Mouse (Mus musculus) myocyte (in vitro differentiated cells): ENCODE data around the gene Afdn. TPM values are rescaled to one million over a fixed set of nuclear protein-coding genes. Genes with fewer than 3 reads are reported as not detected.

Experiments
- H3K27me3 ChIP-seq: one replicate; pipeline ENCODE4 v1.6.1; 2011; ENCODE audit not compliant: control insufficient read depth, insufficient read depth, insufficient read length
- H3K36me3 ChIP-seq: one replicate; pipeline ENCODE4 v1.6.1; 2011; ENCODE audit not compliant: control insufficient read depth, insufficient read depth
- H3K4me2 ChIP-seq: one replicate; pipeline ENCODE4 v1.6.1; 2011; ENCODE audit warnings: low read depth, control low read depth
- H3K4me3 ChIP-seq: one replicate; pipeline ENCODE4 v1.5.1; 2011; ENCODE audit warnings: mild to moderate bottlenecking, control low read depth, moderate library complexity
- H3K79me2 ChIP-seq: one replicate; pipeline ENCODE4 v1.6.1; 2011; ENCODE audit not compliant: control insufficient read depth, insufficient read depth
- H3ac ChIP-seq: one replicate; pipeline ENCODE4 v1.6.1; 2011; ENCODE audit not compliant: control insufficient read depth, insufficient read length
- CEBPB ChIP-seq: IDR thresholded peaks from 2 replicates; pipeline ENCODE4 v1.6.1; 2011; ENCODE audit warnings: mild to moderate bottlenecking, moderate library complexity; ENCODE audit not compliant: poor library complexity, insufficient read depth, severe bottlenecking
- E2F4 ChIP-seq: IDR thresholded peaks from one replicate; pipeline ENCODE4 v1.6.1; 2011; ENCODE audit warnings: mild to moderate bottlenecking, control low read depth, moderate library complexity; ENCODE audit not compliant: insufficient read depth
- MAX ChIP-seq: IDR thresholded peaks from one replicate; pipeline ENCODE4 v1.6.1; 2011; ENCODE audit warnings: low read depth, mild to moderate bottlenecking, control low read depth
- MYOD1 ChIP-seq, 3 experiments: IDR thresholded peaks; one replicate each; pipeline ENCODE4 v1.6.1; 2011; ENCODE audit warnings: control low read depth in 2 of 3, low read depth in 2 of 3, mild to moderate bottlenecking in 2 of 3, moderate library complexity in 1 of 3; ENCODE audit not compliant: insufficient read length in 2 of 3, control insufficient read depth in 1 of 3
- MYOG ChIP-seq, 3 experiments: IDR thresholded peaks; one replicate each; pipeline ENCODE4 v1.6.1; 2011; ENCODE audit warnings: control low read depth in 2 of 3, low read depth in 2 of 3, mild to moderate bottlenecking in 2 of 3; ENCODE audit not compliant: insufficient read length in 2 of 3, control insufficient read depth in 1 of 3, insufficient read depth in 1 of 3
- POLR2A ChIP-seq: IDR thresholded peaks from one replicate; pipeline ENCODE4 v1.6.1; 2011; ENCODE audit warnings: low read depth, mild to moderate bottlenecking, control low read depth, moderate library complexity; ENCODE audit not compliant: insufficient read length
- POLR2AphosphoS2 ChIP-seq: IDR thresholded peaks from one replicate; pipeline ENCODE4 v1.6.1; 2011; ENCODE audit warnings: low read depth, control low read depth; ENCODE audit not compliant: insufficient read length
- REST ChIP-seq: IDR thresholded peaks from one replicate; pipeline ENCODE4 v1.6.1; 2011; ENCODE audit warnings: mild to moderate bottlenecking, control low read depth, moderate library complexity; ENCODE audit not compliant: insufficient read depth, insufficient read length
- SRF ChIP-seq: IDR thresholded peaks from one replicate; pipeline ENCODE4 v1.6.1; 2011; ENCODE audit warnings: low read depth; ENCODE audit not compliant: control insufficient read depth, insufficient read length
- TCF12 ChIP-seq: IDR thresholded peaks from one replicate; pipeline ENCODE4 v1.6.1; 2011; ENCODE audit warnings: mild to moderate bottlenecking, control low read depth; ENCODE audit not compliant: poor library complexity, insufficient read depth, severe bottlenecking
- TCF3 ChIP-seq: IDR thresholded peaks from one replicate; pipeline ENCODE4 v1.6.1; 2011; ENCODE audit warnings: low read depth, control low read depth; ENCODE audit not compliant: insufficient read length
- USF1 ChIP-seq: IDR thresholded peaks from one replicate; pipeline ENCODE4 v1.6.1; 2011; ENCODE audit warnings: low read depth, mild to moderate bottlenecking, control low read depth, moderate library complexity
- polyA plus RNA-seq: library from polyadenylated mRNA; unstranded; fragments of >200 nt; fragmentation: generic; extraction: Trizol; gene quantifications from one replicate; pipeline ENCODE4 v1.2.1, GENCODE M21; 2012; ENCODE audit warnings: missing spikeins

The Afdn gene
- polyA plus RNA-seq, 1 experiment = 22.1 TPM

DNA sequence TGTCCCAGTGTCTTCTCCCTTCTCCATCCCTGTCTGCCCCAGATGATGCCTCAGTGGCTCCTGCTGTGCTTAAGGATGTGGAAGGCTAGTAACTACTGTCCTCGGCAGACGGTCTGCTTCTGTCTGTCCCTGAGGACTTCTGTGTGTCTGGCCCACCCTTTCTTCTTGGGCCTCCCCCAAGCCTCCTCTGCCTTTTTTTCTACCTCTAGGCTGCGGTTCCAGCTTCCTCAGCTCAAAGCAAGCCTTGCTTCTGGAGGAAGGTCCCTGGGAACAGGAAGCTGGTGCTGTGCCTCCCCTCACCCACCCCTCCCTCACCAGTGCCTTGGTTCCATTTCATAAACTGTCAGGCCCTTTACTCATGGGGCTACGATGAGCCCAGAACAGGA, 28.6 kb upstream of the Afdn start:
- H3K36me3 ChIP-seq = no peaks in the 10 kb centered on the region
- no peak overlapping the region for H3K4me3 ChIP-seq
- H3K27me3 ChIP-seq = no peaks in the 10 kb centered on the region
- H3K79me2 ChIP-seq = no peaks in the 10 kb centered on the region
- H3K4me2 ChIP-seq = no peak overlapping the region
- no peak for TF ChIP-seq TCF3
- no peak for TF ChIP-seq CEBPB
- TF ChIP-seq SRF = no peak
- TF ChIP-seq MYOG (IDR thresholded peaks at IDR 0.05; ENCODE audit: control insufficient read depth in 1 of 3, insufficient read depth in 1 of 3, insufficient read length in 2 of 3, low read depth in 2 of 3) = no peak
- TF ChIP-seq USF1 = no peak
- no peak overlapping the region for H3ac ChIP-seq

DNA sequence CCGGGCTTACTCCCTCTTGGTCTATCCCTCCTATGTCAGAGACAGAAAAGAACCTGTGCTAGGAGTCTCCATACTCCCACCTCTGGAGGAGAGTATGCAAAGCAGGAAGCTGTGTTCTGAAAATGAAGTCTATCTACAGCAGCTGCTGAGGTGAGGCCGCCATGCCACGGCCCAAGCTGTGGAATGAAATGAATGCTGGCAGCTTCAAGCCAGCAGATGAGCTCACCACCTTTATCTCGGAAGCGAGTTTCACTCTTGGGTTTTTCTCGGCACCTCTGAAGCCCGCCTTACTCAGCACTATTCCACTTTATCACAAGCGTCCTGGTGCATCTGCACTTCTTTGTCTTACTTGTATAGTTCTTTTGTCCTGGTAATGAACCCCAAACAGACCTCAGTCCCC, 27.7 kb upstream of the Afdn start:
- Histone ChIP-seq H3ac (no peak overlapping the region), H3K36me3 (no peaks in the 10 kb centered on the region), H3K79me2 (no peaks in the 10 kb centered on the region), H3K4me3 (no peak overlapping the region), H3K27me3 (no peaks in the 10 kb centered on the region), H3K4me2 (peak overlapping the region; percentile 10)
- TF ChIP-seq REST (no peak), POLR2A (no peak), TCF12 (no peak), USF1 (no peak), TCF3 (no peak), MYOG (IDR thresholded peaks at IDR 0.05; ENCODE audit: control insufficient read depth in 1 of 3, insufficient read depth in 1 of 3, insufficient read length in 2 of 3, low read depth in 2 of 3) (peak in 1 of 3 experiments; percentile 71), SRF (no peak), MAX (no peak), CEBPB (no peak), MYOD1 (IDR thresholded peaks at IDR 0.05; ENCODE audit: control insufficient read depth in 1 of 3, insufficient read length in 2 of 3, low read depth in 2 of 3) (peak in 1 of 3 experiments; percentile 49), POLR2AphosphoS2 (no peak), E2F4 (no peak)

DNA sequence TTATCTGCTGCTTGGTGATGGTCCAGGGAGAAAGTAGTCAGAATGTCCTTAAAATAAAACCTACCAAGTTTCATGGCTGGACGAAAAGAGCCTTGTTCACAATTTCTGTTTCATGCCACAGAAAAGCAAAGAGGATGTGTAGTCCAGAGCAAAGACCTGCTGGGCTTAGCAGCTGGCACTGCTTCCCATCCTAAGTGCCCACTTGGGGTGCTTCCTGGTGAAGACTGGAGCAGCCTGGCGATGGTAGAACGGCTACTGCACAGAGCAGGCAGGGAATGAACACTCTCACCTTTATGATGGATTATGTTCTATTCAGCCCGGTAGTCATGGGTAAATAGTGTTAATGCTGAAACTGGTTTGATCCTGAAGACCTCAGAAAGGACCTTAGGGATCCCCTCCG, 26.4 kb upstream of the Afdn start:
- TF ChIP-seq MYOD1 (IDR thresholded peaks at IDR 0.05; ENCODE audit: control insufficient read depth in 1 of 3, insufficient read length in 2 of 3, low read depth in 2 of 3) (no peak), SRF (no peak), TCF3 (no peak), USF1 (no peak), MAX (no peak), TCF12 (no peak), POLR2A (no peak)
- H3K79me2 ChIP-seq = no peaks in the 10 kb centered on the region
- no peaks in the 10 kb centered on the region for H3K36me3 ChIP-seq
- H3ac ChIP-seq = no peak overlapping the region
- no peak overlapping the region for H3K4me3 ChIP-seq
- H3K4me2 ChIP-seq = no peak overlapping the region
- no peaks in the 10 kb centered on the region for H3K27me3 ChIP-seq

DNA sequence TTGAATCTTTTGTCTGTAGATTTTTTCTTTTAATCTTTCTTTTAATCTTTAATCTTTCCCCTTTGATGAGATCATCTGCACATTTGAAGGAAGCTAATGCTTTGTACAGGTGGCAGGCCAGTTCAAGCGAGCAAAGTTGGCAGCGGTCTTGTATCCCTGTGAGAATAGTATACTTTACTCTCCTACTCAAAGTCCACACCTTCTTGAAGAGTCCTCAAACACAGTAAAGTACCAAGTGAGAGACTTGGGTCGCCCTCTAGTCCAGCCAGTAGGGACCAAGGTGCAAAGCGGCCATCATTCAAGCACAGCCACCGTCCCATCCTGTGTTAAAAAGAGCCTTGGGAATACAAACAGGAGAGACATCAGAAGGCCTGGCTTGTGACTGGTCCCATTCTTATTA, 25.3 kb upstream of the Afdn start:
- Histone ChIP-seq H3K4me3 (no peak overlapping the region), H3K27me3 (no peaks in the 10 kb centered on the region), H3ac (no peak overlapping the region), H3K36me3 (no peaks in the 10 kb centered on the region), H3K79me2 (no peaks in the 10 kb centered on the region), H3K4me2 (no peak overlapping the region)
- TF ChIP-seq TCF3 (no peak), POLR2AphosphoS2 (no peak), MYOD1 (IDR thresholded peaks at IDR 0.05; ENCODE audit: control insufficient read depth in 1 of 3, insufficient read length in 2 of 3, low read depth in 2 of 3) (no peak), TCF12 (no peak)

DNA sequence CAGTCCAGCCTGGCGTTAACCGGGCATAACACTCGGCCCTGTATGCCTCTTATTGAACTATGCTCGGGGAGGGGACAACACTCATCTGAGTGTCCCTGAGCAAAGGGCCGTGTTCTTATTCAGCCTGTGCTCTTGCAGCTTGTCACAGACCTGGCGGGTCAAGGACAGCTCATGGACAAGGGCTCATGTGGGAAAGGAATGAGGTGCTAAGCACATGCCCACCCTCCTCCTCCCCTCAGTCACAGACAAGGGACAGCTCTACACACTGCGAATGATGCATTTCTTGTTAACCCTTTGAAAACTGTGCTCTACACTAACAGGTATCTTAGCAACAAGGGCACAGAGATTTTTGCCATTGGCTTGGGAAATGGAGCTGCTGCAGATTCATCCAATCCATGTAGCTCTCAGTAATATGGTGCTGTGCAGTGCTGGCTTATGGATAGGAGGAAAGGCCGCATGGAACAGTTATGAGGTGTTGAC, 24.5 kb upstream of the Afdn start:
- H3K79me2 ChIP-seq = no peaks in the 10 kb centered on the region
- H3K4me3 ChIP-seq = no peak overlapping the region
- no peak overlapping the region for H3ac ChIP-seq
- H3K36me3 ChIP-seq = no peaks in the 10 kb centered on the region
- H3K4me2 ChIP-seq = no peak overlapping the region
- no peaks in the 10 kb centered on the region for H3K27me3 ChIP-seq
- no peak for TF ChIP-seq MYOD1 (IDR thresholded peaks at IDR 0.05; ENCODE audit: control insufficient read depth in 1 of 3, insufficient read length in 2 of 3, low read depth in 2 of 3)
- no peak for TF ChIP-seq TCF12
- no peak for TF ChIP-seq E2F4
- TF ChIP-seq POLR2AphosphoS2 = no peak
- TF ChIP-seq USF1 = no peak
- TF ChIP-seq CEBPB = no peak
- no peak for TF ChIP-seq TCF3
- no peak for TF ChIP-seq MYOG (IDR thresholded peaks at IDR 0.05; ENCODE audit: control insufficient read depth in 1 of 3, insufficient read depth in 1 of 3, insufficient read length in 2 of 3, low read depth in 2 of 3)
- TF ChIP-seq SRF = no peak
- TF ChIP-seq REST = no peak
- no peak for TF ChIP-seq POLR2A
- TF ChIP-seq MAX = no peak
